Mouse (Mus musculus) forebrain, embryonic 10.5 days (tissue): ENCODE data around the gene Usp35. TPM values are rescaled to one million over a fixed set of nuclear protein-coding genes. Genes with fewer than 3 reads are reported as not detected.
A peak's percentile ranks its signal among the peaks of the same experiment; 100 is the strongest.

Experiments used
- DNase-seq: peaks from one replicate; pipeline ENCODE4 v3.0.0-alpha.2; 2017; ENCODE audit warnings: low spot score; ENCODE audit errors: extremely low spot score
- H3K27ac ChIP-seq: fragments of 300-500 bp; sonication (generic); 2 replicates; pipeline ENCODE4 v1.5.1; 2016; ENCODE audit warnings: mild to moderate bottlenecking
- H3K27me3 ChIP-seq: fragments of 300-500 bp; sonication (generic); 2 replicates; pipeline ENCODE4 v1.6.1; 2016; ENCODE audit warnings: mild to moderate bottlenecking; ENCODE audit not compliant: poor library complexity, severe bottlenecking
- H3K36me3 ChIP-seq: fragments of 300-500 bp; sonication (generic); replicated peaks from 2 replicates; pipeline ENCODE4 v1.6.1; 2016; ENCODE audit warnings: mild to moderate bottlenecking, moderate library complexity
- H3K4me1 ChIP-seq: fragments of 300-500 bp; sonication (generic); 2 replicates; pipeline ENCODE4 v1.6.1; 2016
- H3K4me3 ChIP-seq: fragments of 300-500 bp; sonication (generic); 2 replicates; pipeline ENCODE4 v1.5.1; 2016; ENCODE audit warnings: mild to moderate bottlenecking, moderate library complexity
- H3K9me3 ChIP-seq: fragments of 300-500 bp; sonication (generic); 2 replicates; pipeline ENCODE4 v1.6.1; 2016; ENCODE audit warnings: mild to moderate bottlenecking, moderate library complexity
- WGBS: fragments of 180-500 bp; shearing (Covaris S2); methylation state at CpG from one replicate; pipeline ENCODE4 v1.1.7; 2016; 5-methylcytosine and 5-hydroxymethylcytosine counted together
- polyA plus RNA-seq: library from polyadenylated mRNA; unstranded; fragments of >200 nt; fragmentation: Nextera tagmentation; extraction: Ambion mirVana; gene quantifications from 2 replicates; pipeline ENCODE4 v1.2.1, GENCODE M21; 2016

Gene Usp35
- polyA plus RNA-seq, 1 experiment from 2014 or later: 0.83 TPM

GRCm38 (mm10) chr7:97325156-97325985 is 6.4 kb downstream of the Usp35 start:
- Histone ChIP-seq H3K4me3 (peak overlapping the region; percentile 44), H3K27ac (no peak overlapping the region), H3K9me3 (no peaks in the 10 kb centered on the region), H3K27me3 (peaks cover 56% of the 10 kb centered on the region), H3K36me3 (no peaks in the 10 kb centered on the region), H3K4me1 (peaks cover 17% of the 10 kb centered on the region)
- no peak for DNase-seq
- WGBS: 17% methylated on average over 96 of the region's 96 CpGs

- Histone ChIP-seq H3K27ac (no peak overlapping the region), H3K9me3 (no peaks in the 10 kb centered on the region), H3K4me3 (no peak overlapping the region), H3K27me3 (peaks cover 56% of the 10 kb centered on the region), H3K4me1 (peaks cover 16% of the 10 kb centered on the region), H3K36me3 (no peaks in the 10 kb centered on the region)
- DNase-seq: no peak
- 95% methylated on average over 8 of the region's 8 CpGs for WGBS
Observed at GRCm38 (mm10) chr7:97324342-97324741, 7.5 kb downstream of the Usp35 start.

- H3K36me3 ChIP-seq: no peaks in the 10 kb centered on the region
- H3K9me3 ChIP-seq: no peaks in the 10 kb centered on the region
- WGBS: 89% methylated on average over 3 of the region's 3 CpGs
- no peak overlapping the region for H3K27ac ChIP-seq
- H3K4me1 ChIP-seq: no peaks in the 10 kb centered on the region
- H3K27me3 ChIP-seq: no peaks in the 10 kb centered on the region
- DNase-seq: no peak
- H3K4me3 ChIP-seq: no peak overlapping the region
Observed at GRCm38 (mm10) chr7:97317706-97318105, 14.1 kb downstream of the Usp35 start.

- no peaks in the 10 kb centered on the region for H3K9me3 ChIP-seq
- no peaks in the 10 kb centered on the region for H3K27me3 ChIP-seq
- no peak for DNase-seq
- no peak overlapping the region for H3K4me3 ChIP-seq
- no peaks in the 10 kb centered on the region for H3K4me1 ChIP-seq
- H3K27ac ChIP-seq: no peak overlapping the region
- WGBS: 90% methylated on average over 6 of the region's 6 CpGs
- H3K36me3 ChIP-seq: peaks cover 14% of the 10 kb centered on the region
Observed at GRCm38 (mm10) chr7:97315656-97316055, 16.2 kb downstream of the Usp35 start.

- WGBS: 92% methylated on average over 5 of the region's 5 CpGs
- no peak overlapping the region for H3K27ac ChIP-seq
- H3K36me3 ChIP-seq: peaks cover 23% of the 10 kb centered on the region
- H3K27me3 ChIP-seq: no peaks in the 10 kb centered on the region
- H3K9me3 ChIP-seq: no peaks in the 10 kb centered on the region
- no peak for DNase-seq
- no peak overlapping the region for H3K4me3 ChIP-seq
- no peaks in the 10 kb centered on the region for H3K4me1 ChIP-seq
Observed at GRCm38 (mm10) chr7:97314646-97315045, 17.2 kb downstream of the Usp35 start.

- no peak for DNase-seq
Observed at GRCm38 (mm10) chr7:97313364-97313995, 18.3 kb downstream of the Usp35 start.

GRCm38 (mm10) chr7:97312856-97313255 is 19.0 kb downstream of the Usp35 start:
- no peaks in the 10 kb centered on the region for H3K4me1 ChIP-seq
- no peaks in the 10 kb centered on the region for H3K9me3 ChIP-seq
- no peak for DNase-seq
- no peak overlapping the region for H3K4me3 ChIP-seq
- H3K36me3 ChIP-seq: peaks cover 38% of the 10 kb centered on the region
- WGBS: 94% methylated on average over 6 of the region's 6 CpGs
- H3K27ac ChIP-seq: peak overlapping the region; percentile 1; the same call in 1 of the 2 replicates
- H3K27me3 ChIP-seq: no peaks in the 10 kb centered on the region

More at GRCm38 (mm10) chr7:97313364-97313995, 18.3 kb downstream of the Usp35 start:
- 82% methylated on average over 7 of the region's 7 CpGs for WGBS
- Histone ChIP-seq H3K9me3 (no peaks in the 10 kb centered on the region), H3K27ac (peak overlapping the region; percentile 1; the same call in 1 of the 2 replicates), H3K36me3 (peaks cover 33% of the 10 kb centered on the region), H3K27me3 (no peaks in the 10 kb centered on the region), H3K4me3 (no peak overlapping the region), H3K4me1 (no peaks in the 10 kb centered on the region)

GRCm38 (mm10) chr7:97312196-97312595 is 19.6 kb downstream of the Usp35 start:
- DNase-seq: no peak
- Histone ChIP-seq H3K27ac (no peak overlapping the region), H3K36me3 (peaks cover 40% of the 10 kb centered on the region), H3K27me3 (no peaks in the 10 kb centered on the region), H3K4me1 (no peaks in the 10 kb centered on the region), H3K4me3 (no peak overlapping the region), H3K9me3 (no peaks in the 10 kb centered on the region)
- 85% methylated on average over 17 of the region's 17 CpGs for WGBS

- H3K4me3 ChIP-seq: no peak overlapping the region
- WGBS: 93% methylated on average over 14 of the region's 14 CpGs
- H3K9me3 ChIP-seq: no peaks in the 10 kb centered on the region
- H3K27ac ChIP-seq: no peak overlapping the region
- H3K27me3 ChIP-seq: no peaks in the 10 kb centered on the region
- DNase-seq: no peak
- H3K4me1 ChIP-seq: no peaks in the 10 kb centered on the region
- H3K36me3 ChIP-seq: peaks cover 40% of the 10 kb centered on the region
Observed at GRCm38 (mm10) chr7:97311620-97312019, 20.2 kb downstream of the Usp35 start.

- Histone ChIP-seq H3K27me3 (no peaks in the 10 kb centered on the region), H3K4me1 (no peaks in the 10 kb centered on the region), H3K36me3 (peaks cover 40% of the 10 kb centered on the region), H3K9me3 (no peaks in the 10 kb centered on the region), H3K27ac (no peak overlapping the region), H3K4me3 (no peak overlapping the region)
- WGBS: 82% methylated on average over 3 of the region's 3 CpGs
- DNase-seq: no peak
Observed at GRCm38 (mm10) chr7:97310341-97310635, 21.5 kb downstream of the Usp35 start.

GRCm38 (mm10) chr7:97309461-97310340 is 22.1 kb downstream of the Usp35 start:
- no peak for DNase-seq
- WGBS: 83% methylated on average over 4 of the region's 4 CpGs
- Histone ChIP-seq H3K27ac (no peak overlapping the region), H3K9me3 (no peaks in the 10 kb centered on the region), H3K27me3 (no peaks in the 10 kb centered on the region), H3K4me3 (no peak overlapping the region), H3K4me1 (no peaks in the 10 kb centered on the region), H3K36me3 (peaks cover 44% of the 10 kb centered on the region)

GRCm38 (mm10) chr7:97307546-97307945 is 24.3 kb downstream of the Usp35 start:
- Histone ChIP-seq H3K36me3 (peaks cover 56% of the 10 kb centered on the region), H3K9me3 (no peaks in the 10 kb centered on the region)
- DNase-seq: no peak

More at GRCm38 (mm10) chr7:97307546-97307945, 24.3 kb downstream of the Usp35 start:
- Histone ChIP-seq H3K4me1 (no peaks in the 10 kb centered on the region), H3K4me3 (no peak overlapping the region), H3K27ac (no peak overlapping the region), H3K27me3 (no peaks in the 10 kb centered on the region)
- 91% methylated on average over 1 of the region's 1 CpGs for WGBS
